Mouse (Mus musculus): ENCODE results near the gene Reep3.

The Reep3 gene

GRCm38 (mm10) chr10:67083446-67084166, 13.1 kb downstream of the Reep3 start:
- DNase-seq (ENCODE audit: low read depth, low spot score), result no peak

DNA sequence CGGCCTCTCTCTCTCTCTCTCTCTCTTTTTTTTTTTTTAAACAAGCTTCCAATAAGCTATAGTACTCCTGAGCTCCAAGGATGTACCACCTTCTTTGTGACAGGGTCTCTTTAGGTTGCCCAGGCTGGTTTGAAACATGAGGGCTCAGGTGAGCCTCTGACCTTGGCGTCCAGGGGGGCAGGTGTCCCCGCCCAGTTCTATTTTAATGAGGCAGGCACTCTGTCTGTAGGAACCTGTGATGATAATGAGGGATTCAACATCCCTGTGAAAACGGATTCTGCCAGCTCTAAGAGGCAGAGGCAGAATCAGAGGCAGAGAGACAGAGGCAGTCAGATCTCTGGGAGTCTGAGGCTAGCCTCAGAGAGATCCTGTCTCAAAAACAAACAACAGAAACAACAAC, 14.2 kb downstream of the Reep3 start:
- no peak for DNase-seq (ENCODE audit: low read depth, low spot score)

DNA sequence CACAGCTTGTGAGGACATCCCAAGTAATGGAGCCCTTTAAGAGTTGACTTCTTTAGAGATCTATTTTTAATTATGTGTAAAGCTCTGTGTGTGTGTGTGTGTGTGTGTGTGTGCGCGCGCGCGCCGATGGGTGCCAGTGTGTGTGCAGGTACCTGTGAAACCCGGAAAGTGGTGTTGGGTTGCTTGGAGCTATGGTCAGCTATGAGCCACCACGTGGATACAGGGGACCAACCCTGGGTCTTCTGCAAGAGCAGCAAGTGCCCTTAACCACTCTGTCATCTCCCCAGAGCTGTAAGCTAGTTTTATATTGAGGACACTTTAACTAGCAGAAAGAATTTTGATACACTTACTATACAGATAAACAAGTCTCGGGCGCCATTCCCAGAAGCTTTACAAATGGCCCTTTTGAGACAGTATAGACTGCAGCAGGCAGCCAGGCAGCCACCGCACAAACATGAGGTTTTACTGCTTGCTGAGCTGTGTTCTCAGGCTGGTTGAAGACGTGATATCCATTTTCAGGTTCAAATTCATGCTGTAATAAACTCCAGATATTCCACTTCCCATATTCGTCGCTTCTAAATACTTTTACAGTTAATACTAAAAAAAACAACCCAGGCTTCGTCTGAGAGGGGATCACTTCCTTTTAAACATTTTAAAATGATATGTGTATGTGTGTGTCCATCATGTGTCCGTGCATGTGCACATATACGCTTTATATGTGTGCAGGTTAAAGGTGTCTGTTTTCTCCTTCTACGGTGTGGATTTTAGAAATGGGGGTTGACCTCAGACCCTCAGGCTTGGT, 15.3 kb downstream of the Reep3 start:
- DNase-seq (ENCODE audit: low read depth, low spot score), result no peak

DNA sequence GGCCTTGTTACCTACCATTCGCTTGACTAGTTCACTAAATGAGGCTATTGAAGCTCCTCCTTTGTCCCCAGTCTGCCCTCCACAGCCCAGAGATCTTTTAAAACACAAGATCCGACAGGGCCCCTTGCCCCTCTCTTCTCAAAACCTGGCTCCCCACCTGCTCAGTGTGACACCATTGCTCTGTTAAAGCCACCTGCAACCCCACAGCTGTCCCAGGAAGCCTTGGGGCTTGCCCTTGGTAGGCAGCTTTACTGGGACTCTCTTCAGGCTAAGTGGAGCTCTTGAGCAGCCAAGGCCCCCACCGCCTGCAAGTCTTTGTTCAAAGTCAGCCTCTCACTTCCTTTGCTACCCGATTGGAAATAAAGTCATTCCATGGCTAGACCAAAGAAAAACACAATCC, 17.7 kb downstream of the Reep3 start:
- DNase-seq (ENCODE audit: low read depth, low spot score), result no peak

DNA sequence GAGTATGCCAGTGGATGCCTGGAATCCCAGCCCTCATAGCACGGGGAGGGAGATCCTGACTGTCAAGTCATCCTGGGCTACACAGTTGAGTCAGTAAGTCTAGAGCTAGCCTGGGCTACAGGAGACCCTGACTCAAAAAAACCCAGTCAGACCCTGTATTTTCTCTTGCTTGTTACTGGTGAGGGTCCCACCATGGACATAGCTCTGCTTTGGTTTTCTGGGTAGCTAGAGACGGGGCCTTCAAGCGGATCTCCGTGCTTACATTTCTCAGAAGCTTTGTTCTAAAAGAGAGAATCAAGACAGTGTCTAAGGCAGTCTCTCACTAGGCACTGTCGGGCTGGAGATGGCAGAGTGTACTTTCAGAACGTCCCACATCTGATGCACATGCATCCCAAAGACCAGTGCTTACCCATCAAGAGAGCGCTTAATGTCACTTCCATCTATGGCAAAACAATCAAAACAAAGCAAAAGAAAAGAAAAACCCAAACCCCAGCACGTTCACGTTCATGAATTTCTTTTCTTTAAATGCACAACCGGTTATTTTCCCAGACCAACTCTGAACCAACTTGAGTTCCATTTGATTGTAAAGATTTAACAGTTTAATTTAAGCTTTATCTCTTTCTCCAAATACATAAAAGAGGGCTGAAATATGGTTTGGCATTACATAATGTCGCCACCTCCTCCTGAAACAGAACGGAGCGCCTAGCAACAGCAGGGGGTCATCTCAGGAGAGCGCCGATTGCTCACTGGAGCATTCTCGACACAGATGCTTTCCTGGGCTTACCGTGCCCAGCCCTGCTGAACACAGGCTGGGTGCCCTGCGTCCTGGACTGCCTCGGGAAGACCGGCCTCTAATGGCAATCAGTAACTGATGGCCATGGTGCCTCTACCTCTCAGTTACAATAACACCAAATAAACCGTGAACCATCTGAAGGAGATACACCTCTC, 20.5 kb downstream of the Reep3 start:
- DNase-seq (ENCODE audit: low read depth, low spot score), result no peak

DNA sequence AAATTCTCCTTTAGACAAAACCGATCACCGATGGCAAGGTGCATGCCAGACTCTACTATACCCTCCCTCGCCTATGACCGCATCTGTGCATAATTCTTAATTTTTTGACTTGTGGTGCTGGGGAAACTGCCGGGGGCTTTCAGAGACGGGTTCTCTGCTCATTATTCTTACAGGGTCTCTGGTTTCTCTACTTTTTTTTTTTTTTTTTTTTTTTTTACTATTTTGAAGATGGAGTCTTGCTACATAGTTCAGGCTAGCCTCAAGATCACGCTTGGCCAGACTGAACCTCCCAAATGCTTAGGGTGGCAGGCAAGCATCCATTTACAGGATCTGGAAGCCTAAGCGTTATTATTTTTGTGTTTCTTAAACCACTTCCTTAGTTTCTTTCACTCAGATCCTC, 23.2 kb downstream of the Reep3 start:
- DNase-seq (ENCODE audit: low read depth, low spot score), result no peak

DNA sequence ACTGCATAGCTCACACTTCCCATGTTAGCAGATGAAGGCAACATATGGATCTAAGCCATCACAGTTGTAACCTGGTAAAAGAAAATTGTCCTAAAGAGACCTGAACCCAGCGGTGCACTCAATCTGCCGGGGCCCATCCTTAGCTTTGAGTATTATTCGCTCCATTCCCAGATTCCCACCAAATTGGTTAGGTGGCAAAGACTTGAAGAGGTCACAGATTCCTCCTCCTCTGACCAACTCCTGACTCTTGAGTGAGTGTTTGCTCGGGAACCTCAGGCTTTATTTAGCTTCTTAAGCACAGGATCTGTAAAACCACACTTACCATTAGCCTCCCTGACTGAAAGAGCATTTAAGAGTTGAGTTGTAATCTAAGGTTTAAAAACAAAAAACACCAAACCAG, 24.1 kb downstream of the Reep3 start:
- DNase-seq (ENCODE audit: low read depth, low spot score), result no peak

DNA sequence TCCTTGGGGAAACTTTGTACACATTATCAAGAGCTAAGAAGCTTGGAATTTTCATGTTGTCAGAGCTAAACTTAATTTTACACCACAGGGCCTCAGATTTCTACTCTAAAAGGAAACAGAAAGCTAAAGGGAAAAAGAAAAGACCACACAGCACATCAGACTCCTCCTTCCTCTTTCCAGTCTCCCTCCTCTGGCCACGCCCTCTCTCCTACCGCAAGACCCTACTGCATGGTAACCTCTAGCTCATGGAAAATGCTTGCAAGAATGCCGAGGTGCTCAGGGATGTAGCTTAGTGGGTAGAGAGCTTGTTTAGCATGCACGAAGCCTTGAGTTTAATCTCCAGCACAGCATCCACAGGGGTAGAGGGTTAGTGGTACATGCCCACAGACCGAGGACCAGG, 24.9 kb downstream of the Reep3 start:
- DNase-seq (ENCODE audit: low read depth, low spot score), result peak; percentile 69

DNA sequence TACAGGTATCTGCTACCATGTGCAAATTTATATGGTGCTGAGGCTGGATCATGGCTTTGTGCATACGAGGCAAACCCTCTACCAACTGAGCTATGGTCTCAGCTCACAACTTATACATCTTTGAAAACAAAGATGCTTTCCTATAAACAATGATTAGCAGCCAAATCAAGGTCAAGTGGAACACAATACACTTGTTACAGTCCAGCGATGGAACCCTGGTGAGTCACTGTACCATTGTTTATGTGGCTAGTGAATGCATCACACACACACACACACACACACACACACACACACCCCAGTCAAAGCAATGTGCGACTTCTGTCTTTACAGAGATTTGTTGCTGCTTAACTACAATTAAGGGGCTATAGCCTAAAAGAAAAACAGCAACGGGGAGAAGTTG, 25.4 kb downstream of the Reep3 start:
- DNase-seq (ENCODE audit: low read depth, low spot score), result peak; percentile 24

- peak; percentile 68 for DNase-seq (ENCODE audit: low read depth, low spot score)
Measured at GRCm38 (mm10) chr10:67069013-67069412, 27.7 kb downstream of the Reep3 start.

DNA sequence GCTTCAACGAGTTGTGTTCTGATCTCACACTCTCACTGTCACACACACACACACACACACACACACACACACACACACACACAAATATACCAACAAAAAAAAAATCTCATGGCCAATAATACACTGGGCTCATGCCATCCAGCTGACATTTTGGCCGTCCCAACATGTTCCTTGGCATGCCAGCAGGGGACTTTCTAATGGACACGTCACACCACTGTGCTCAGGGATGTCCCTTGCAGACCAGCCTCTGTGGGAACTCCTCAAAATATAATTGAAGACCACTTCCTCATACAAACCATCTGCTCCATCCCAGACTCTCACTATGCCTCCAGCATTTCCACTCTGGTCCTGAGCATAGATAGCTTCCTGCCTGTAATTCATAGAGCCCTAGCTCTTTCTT, 30.3 kb downstream of the Reep3 start:
- peak; percentile 20 for DNase-seq (ENCODE audit: low read depth, low spot score)

DNA sequence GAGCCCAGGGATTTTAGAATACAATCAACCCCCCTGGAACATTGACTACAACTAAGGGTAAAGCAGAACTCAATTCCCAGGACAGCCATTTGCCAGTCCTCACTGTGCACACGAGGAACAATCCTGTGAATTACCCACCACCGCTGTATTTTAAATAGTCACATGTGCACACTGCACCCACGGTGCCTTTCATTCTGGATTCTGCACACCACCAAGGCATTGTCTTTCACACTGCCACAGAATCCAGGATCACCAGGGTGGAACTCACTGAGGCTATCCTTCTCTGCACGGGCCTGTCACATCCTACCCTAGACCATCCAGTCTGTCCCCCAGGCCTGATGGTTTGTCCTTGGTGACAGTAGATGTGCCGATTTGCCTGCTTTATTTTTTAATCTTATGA, 30.8 kb downstream of the Reep3 start:
- DNase-seq (ENCODE audit: low read depth, low spot score), result no peak

- DNase-seq (ENCODE audit: low read depth, low spot score), result peak; percentile 53
Measured at GRCm38 (mm10) chr10:67065277-67065887, 31.4 kb downstream of the Reep3 start.

GRCm38 (mm10) chr10:67061823-67062222, 34.9 kb downstream of the Reep3 start:
- DNase-seq (ENCODE audit: low read depth, low spot score), result no peak

DNA sequence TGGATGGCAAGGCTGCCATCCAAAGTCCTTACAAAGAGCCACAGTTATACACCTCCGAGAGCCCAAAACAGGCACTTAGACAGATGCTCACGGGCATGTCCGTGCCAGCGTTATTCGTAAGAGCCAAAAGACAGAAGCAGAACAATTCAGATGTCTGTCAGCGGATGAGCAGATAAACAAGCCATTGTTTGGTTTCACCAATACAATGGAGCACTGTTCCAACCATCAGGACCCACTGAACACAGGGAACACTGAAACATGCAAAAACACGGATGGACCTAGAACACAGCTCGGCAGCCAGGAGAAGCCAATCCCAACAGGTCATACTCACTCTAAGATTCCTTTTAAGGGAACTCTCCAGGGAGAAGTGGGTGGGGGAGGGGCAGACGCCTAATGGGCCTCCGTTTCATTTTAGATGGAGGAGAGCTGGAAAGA, 35.4 kb downstream of the Reep3 start:
- DNase-seq (ENCODE audit: low read depth, low spot score), result no peak

- DNase-seq (ENCODE audit: low read depth, low spot score), result no peak
Measured at GRCm38 (mm10) chr10:67058702-67059101, 38.0 kb downstream of the Reep3 start.

- DNase-seq (ENCODE audit: low read depth, low spot score), result no peak
Measured at GRCm38 (mm10) chr10:67058297-67058696, 38.4 kb downstream of the Reep3 start.

DNA sequence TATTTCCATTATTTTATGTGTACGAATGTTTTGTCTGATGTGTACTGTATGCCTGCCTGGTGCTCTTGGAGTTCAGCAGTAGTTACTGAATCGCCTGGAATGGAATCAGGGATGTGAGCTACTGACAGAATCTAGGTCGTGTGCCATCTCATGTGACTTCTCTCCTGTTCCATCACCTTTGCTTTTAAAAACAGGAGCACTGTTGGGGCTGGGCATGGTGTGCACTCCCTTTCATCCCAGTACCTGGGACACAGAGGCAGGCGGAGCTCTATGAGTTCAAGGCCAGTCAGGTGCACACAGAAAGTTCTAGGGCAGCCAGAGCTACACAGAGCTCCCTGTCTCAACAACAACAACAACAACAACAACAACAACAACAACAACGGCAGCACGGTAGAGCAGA, 39.0 kb downstream of the Reep3 start:
- no peak for DNase-seq (ENCODE audit: low read depth, low spot score)

GRCm38 (mm10) chr10:67057208-67057607, 39.5 kb downstream of the Reep3 start:
- DNase-seq (ENCODE audit: low read depth, low spot score), result no peak

DNA sequence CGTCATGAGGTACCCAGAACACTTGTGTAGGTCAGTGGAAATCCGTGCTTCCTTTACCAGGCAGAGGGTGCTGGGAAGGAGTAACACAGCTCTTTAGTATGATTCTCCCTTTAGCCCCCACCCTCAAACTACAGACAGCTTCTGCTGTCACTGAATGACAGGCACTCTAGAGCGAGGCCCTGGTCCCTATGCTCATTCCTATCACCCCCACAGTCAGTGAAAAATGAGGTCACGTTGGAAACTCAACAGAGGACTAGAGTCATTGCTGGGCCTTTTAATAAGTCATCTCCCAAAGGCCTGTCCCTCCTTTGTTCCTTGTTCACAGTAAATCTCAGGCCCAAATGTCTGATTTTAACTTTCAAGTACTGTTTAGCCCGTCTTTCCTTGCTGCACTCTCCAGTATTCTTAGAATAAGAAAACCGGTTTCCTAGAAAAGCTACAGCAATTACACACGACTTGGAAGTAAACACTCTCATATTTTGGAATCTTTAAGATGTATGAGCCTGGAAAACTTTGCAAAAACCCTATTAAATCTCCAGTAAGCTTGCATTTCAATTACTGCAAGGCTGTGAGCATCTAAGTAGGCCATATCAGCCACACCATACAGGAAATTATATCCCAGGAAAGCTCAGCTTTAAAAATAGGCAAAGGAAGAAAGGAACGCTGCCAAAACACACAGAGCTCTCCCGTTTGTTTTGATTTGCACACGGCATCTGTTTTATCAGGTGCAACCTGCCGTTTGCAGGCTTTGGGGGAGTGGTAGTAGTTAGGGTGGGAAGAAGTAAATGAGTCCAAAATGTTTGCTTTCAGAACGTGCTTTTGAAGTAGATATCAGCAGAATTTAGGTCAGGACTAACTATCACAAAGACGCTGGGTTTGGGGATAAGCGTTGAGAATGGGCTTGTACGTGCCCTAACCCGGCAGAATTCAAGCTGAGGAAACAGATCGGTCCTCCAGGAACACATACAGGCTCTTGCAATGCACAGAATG, 40.6 kb downstream of the Reep3 start:
- DNase-seq (ENCODE audit: low read depth, low spot score), result no peak

All from CD4-positive, CD25-positive, alpha-beta regulatory T cell, adult 2 months (primary cell).